Mouse (Mus musculus) midbrain, postnatal 0 days (tissue): ENCODE measurements around the gene Itsn1. TPM values are rescaled to one million over a fixed set of nuclear protein-coding genes. Genes with fewer than 3 reads are reported as not detected.

Source experiments
- ATAC-seq: fragments of 200-750 bp; cut with Nextera tagmentation; 2 replicates; pipeline ENCODE4 v1.8.0; 2017; ENCODE audit warnings: moderate number of reproducible peaks, mild to moderate bottlenecking, moderate TSS enrichment, moderate library complexity; ENCODE audit not compliant: low FRiP score
- DNase-seq: peaks from one replicate; pipeline ENCODE4 v3.0.0-alpha.2; 2015; ENCODE audit warnings: low spot score
- H3K27ac ChIP-seq: fragments of 300-500 bp; sonication (generic); 2 replicates; pipeline ENCODE4 v1.5.1; 2014; ENCODE audit warnings: low read depth, mild to moderate bottlenecking, low read length, mixed read lengths
- H3K27me3 ChIP-seq: fragments of 300-500 bp; sonication (generic); 2 replicates; pipeline ENCODE4 v1.6.1; 2014; ENCODE audit warnings: low read length, control low read depth, mixed read lengths; ENCODE audit not compliant: insufficient read depth
- H3K36me3 ChIP-seq: fragments of 300-500 bp; sonication (generic); 2 replicates; pipeline ENCODE4 v1.6.1; 2014; ENCODE audit warnings: low read length, control low read depth, mixed read lengths; ENCODE audit not compliant: insufficient read depth
- H3K4me1 ChIP-seq: fragments of 300-500 bp; sonication (generic); 2 replicates; pipeline ENCODE4 v1.6.1; 2014; ENCODE audit warnings: mild to moderate bottlenecking, control low read depth, antibody characterized with exemption, low read length, mixed read lengths; ENCODE audit not compliant: insufficient read depth
- H3K4me2 ChIP-seq: fragments of 300-500 bp; sonication (generic); 2 replicates; pipeline ENCODE4 v1.6.1; 2014; ENCODE audit warnings: low read depth, mild to moderate bottlenecking, low read length, mixed read lengths; ENCODE audit not compliant: poor library complexity, severe bottlenecking
- H3K4me3 ChIP-seq: fragments of 300-500 bp; sonication (generic); 2 replicates; pipeline ENCODE4 v1.5.1; 2014; ENCODE audit warnings: low read depth, mild to moderate bottlenecking, low read length, moderate library complexity
- H3K9ac ChIP-seq: fragments of 300-500 bp; sonication (generic); replicated peaks from 2 replicates; pipeline ENCODE4 v1.6.1; 2014; ENCODE audit warnings: mild to moderate bottlenecking, low read length, moderate library complexity, mixed read lengths; ENCODE audit not compliant: poor library complexity, severe bottlenecking
- H3K9me3 ChIP-seq: fragments of 300-500 bp; sonication (generic); 2 replicates; pipeline ENCODE4 v1.6.1; 2016; ENCODE audit warnings: low read length, control low read depth
- CTCF ChIP-seq: IDR thresholded peaks from 2 replicates; pipeline ENCODE4 v1.5.1; 2016; ENCODE audit warnings: antibody characterized with exemption, mild to moderate bottlenecking
- WGBS: fragments of 180-500 bp; shearing (Covaris S2); extraction: QIAGEN DNeasy Blood & Tissue Kit; methylation state at CpG from one replicate; pipeline ENCODE4 v1.1.7; 2014; 5-methylcytosine and 5-hydroxymethylcytosine counted together
- polyA plus RNA-seq: library from polyadenylated mRNA; unstranded; fragments of >200 nt; fragmentation: Nextera tagmentation; extraction: Ambion mirVana; gene quantifications from 2 replicates; pipeline ENCODE4 v1.2.1, GENCODE M21; 2015
- total RNA-seq: library from RNA; depleted of rRNA; stranded (reverse); fragments of >200 nt; gene quantifications from 2 replicates; pipeline ENCODE4 v1.2.3, GENCODE M21; 2014

The Itsn1 gene
- total and polyA plus RNA-seq, 2 experiments from 2014 or later: 34.0 to 78.7 TPM

DNA sequence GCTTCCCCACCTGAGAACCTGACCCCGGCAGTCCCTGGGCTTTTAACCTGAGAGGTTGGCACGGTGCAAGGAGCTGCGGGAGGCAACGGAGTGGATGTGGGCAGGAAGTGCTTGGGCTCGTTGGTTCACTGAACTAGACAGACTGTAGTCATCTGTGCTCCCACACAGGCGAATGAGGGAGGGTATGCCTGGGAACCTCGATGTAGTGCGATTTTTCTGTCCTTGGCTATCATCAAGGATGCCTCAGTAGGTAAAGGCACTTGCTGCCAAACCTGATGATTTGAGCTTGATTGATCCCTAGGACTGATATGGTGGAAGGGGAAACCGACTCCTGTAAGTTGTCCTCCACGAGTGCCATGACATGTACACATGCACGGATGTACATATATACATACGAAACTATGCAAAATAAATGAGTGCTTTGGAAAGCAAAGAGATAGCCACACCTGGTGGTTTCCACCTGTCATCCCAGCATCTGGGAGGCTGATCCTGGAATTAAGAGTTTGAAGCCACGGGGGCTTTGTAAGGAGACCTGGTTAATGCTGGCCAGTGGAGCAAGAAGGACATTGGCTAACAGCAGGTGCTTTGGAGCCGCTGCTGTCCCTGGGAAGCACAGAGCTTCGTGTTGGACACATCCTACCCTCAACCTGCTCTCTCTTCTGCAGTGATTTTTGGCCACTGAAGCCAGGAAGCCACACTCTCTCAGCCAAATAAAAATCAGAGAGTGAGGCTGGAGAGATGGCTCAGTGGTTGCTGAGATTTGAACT is 180.7 kb downstream of the Itsn1 start:
- Histone ChIP-seq H3K9me3 (no peaks in the 10 kb centered on the region), H3K4me1 (no peaks in the 10 kb centered on the region), H3K27me3 (no peaks in the 10 kb centered on the region), H3K4me3 (no peak overlapping the region), H3K4me2 (no peak overlapping the region), H3K9ac (no peak overlapping the region), H3K27ac (no peak overlapping the region), H3K36me3 (peaks cover 44% of the 10 kb centered on the region)
- no peak for TF ChIP-seq CTCF
- 89% methylated on average over 15 of the region's 15 CpGs for WGBS
- ATAC-seq (no peak), DNase-seq (no peak)

DNA sequence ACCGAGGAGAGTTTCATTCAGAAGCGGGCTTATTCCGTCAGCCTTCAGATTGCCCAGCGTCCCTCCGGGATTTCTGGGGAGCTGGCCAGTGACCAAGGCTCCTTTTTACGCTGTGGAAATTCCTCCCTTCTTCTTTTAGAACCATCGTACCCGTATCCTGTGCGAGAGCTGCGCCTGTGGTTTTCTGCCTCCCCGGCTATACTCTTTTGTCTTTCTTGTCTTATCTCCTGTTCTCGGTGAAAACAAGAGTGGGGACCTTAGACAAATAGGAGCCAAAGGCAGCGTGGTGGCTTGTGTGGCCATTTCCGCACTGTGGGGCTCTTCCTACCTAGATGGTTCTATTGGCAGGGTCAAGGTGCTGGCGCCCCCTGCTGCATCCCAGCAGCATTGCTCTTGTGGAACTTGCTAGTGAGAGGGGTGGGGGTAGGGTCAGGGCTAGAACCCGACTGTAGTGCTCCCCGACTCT is 188.6 kb downstream of the Itsn1 start:
- peaks cover 8% of the 10 kb centered on the region; the same call in 1 of the 2 replicates for H3K36me3 ChIP-seq
- TF ChIP-seq CTCF: peak; percentile 88
- ATAC-seq: peak; percentile 81; the same call in 1 of the 2 replicates
- peak overlapping the region; percentile 33 for H3K4me2 ChIP-seq
- H3K4me1 ChIP-seq: no peaks in the 10 kb centered on the region
- 27% methylated on average over 17 of the region's 17 CpGs for WGBS
- no peaks in the 10 kb centered on the region for H3K27me3 ChIP-seq
- no peak overlapping the region for H3K4me3 ChIP-seq
- no peak overlapping the region for H3K9ac ChIP-seq
- peak; percentile 90 for DNase-seq
- H3K9me3 ChIP-seq: no peaks in the 10 kb centered on the region
- peak overlapping the region; percentile 26; the same call in 1 of the 2 replicates for H3K27ac ChIP-seq

GRCm38 (mm10) chr16:91918461-91918860 is 189.4 kb downstream of the Itsn1 start:
- no peak overlapping the region for H3K27ac ChIP-seq
- H3K4me1 ChIP-seq: no peaks in the 10 kb centered on the region
- TF ChIP-seq CTCF: no peak
- ATAC-seq (peak; percentile 27; the same call in 1 of the 2 replicates), DNase-seq (peak; percentile 43)
- peaks cover 11% of the 10 kb centered on the region; the same call in 1 of the 2 replicates for H3K36me3 ChIP-seq
- no peak overlapping the region for H3K4me2 ChIP-seq
- no peak overlapping the region for H3K9ac ChIP-seq
- WGBS: 33% methylated on average over 4 of the region's 4 CpGs
- H3K9me3 ChIP-seq: no peaks in the 10 kb centered on the region
- no peak overlapping the region for H3K4me3 ChIP-seq
- H3K27me3 ChIP-seq: no peaks in the 10 kb centered on the region

DNA sequence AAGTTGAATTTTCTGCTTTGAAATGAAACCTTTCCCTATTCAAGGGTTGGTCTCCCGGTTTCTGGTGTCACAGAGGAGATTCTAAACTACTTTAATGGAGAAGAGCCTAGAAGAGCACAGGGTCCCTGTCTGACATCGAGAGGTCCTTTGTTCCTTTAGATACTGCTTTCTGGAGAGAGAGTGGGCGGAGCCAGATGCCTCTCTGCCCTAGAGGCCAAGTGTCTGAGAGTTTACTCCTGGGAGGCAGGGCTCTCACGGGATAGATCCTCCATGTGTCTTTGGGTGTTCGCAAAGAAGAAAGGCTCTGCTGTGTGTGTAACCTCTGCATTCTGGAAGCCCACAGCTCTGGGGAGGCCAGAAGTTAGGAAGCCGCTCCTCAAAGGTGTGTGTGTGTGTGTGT is 190.0 kb downstream of the Itsn1 start:
- H3K4me3 ChIP-seq: no peak overlapping the region
- H3K27ac ChIP-seq: no peak overlapping the region
- no peaks in the 10 kb centered on the region for H3K4me1 ChIP-seq
- H3K4me2 ChIP-seq: no peak overlapping the region
- no peak for TF ChIP-seq CTCF
- 48% methylated on average over 6 of the region's 6 CpGs for WGBS
- DNase-seq: no peak
- no peaks in the 10 kb centered on the region for H3K27me3 ChIP-seq
- H3K9ac ChIP-seq: no peak overlapping the region
- no peaks in the 10 kb centered on the region for H3K9me3 ChIP-seq
- ATAC-seq: no peak
- H3K36me3 ChIP-seq: peaks cover 12% of the 10 kb centered on the region

DNA sequence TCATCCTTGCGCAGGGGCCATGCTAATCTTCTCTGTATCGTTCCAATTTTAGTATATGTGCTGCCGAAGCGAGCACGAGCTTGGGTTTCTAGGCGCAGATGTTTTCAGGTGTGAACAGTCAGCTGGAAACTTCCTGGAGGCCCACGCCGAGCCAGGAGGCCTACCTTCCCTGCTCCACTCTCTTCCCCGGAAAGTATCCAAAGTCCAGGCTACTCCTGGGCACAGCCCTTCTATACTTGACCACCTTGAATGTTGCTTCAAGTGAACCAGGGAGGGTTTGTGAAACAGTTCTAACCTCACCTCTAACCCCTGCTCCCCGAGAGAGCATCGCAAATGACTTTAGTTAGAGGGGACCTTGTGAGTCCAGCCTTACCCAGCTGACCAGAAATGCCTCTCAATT is 192.3 kb downstream of the Itsn1 start:
- Histone ChIP-seq H3K27ac (no peak overlapping the region), H3K9ac (no peak overlapping the region), H3K4me3 (no peak overlapping the region), H3K4me1 (no peaks in the 10 kb centered on the region), H3K9me3 (no peaks in the 10 kb centered on the region), H3K4me2 (no peak overlapping the region), H3K27me3 (no peaks in the 10 kb centered on the region), H3K36me3 (peaks cover 32% of the 10 kb centered on the region)
- ATAC-seq: no peak
- no peak for TF ChIP-seq CTCF
- 94% methylated on average over 11 of the region's 11 CpGs for WGBS
- DNase-seq: no peak

DNA sequence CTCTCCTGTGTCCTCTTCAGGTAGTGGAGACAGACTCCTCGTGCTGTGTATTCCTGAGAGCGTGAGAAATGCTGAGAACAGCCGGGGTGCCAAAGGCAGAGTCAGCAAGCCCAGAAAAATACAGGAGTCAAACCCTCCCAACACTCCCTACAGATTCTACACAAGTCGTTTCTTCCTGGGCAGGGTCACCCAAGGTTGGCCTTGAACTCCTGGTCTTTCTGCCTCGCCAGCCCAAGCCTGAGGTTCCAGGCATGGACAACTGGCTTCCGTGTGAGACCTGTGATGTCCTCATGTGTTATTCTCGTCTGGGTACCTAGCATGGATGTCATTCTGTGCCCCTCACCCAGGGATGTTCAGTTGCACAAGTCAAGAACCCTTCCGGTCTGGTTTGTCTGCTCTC is 193.9 kb downstream of the Itsn1 start:
- peaks cover 48% of the 10 kb centered on the region for H3K36me3 ChIP-seq
- H3K9ac ChIP-seq: no peak overlapping the region
- DNase-seq (no peak), ATAC-seq (no peak)
- H3K27me3 ChIP-seq: no peaks in the 10 kb centered on the region
- no peak for TF ChIP-seq CTCF
- no peaks in the 10 kb centered on the region for H3K9me3 ChIP-seq
- H3K4me2 ChIP-seq: no peak overlapping the region
- 86% methylated on average over 8 of the region's 8 CpGs for WGBS
- H3K4me1 ChIP-seq: no peaks in the 10 kb centered on the region
- no peak overlapping the region for H3K27ac ChIP-seq
- no peak overlapping the region for H3K4me3 ChIP-seq
